Mouse (Mus musculus) forebrain, embryonic 14.5 days (tissue): ENCODE results near the gene Dennd6b. TPM values are rescaled to one million over a fixed set of nuclear protein-coding genes. Genes with fewer than 3 reads are reported as not detected.

Experiments used
- ATAC-seq: fragments of 200-750 bp; cut with Nextera tagmentation; 2 replicates; pipeline ENCODE4 v1.8.0; 2017; ENCODE audit warnings: mild to moderate bottlenecking, moderate library complexity
- DNase-seq: peaks from one replicate; pipeline ENCODE4 v3.0.0-alpha.2; 2015; ENCODE audit warnings: low spot score
- H3K27ac ChIP-seq: fragments of 300-500 bp; sonication (generic); 2 replicates; pipeline ENCODE4 v1.5.1; 2014; ENCODE audit warnings: low read depth, mild to moderate bottlenecking, control low read depth, low read length, moderate library complexity
- H3K27me3 ChIP-seq: fragments of 300-500 bp; sonication (generic); replicated peaks from 2 replicates; pipeline ENCODE4 v1.6.1; 2014; ENCODE audit warnings: low read length, control low read depth, mixed read lengths; ENCODE audit not compliant: control insufficient read depth, insufficient read depth
- H3K36me3 ChIP-seq: fragments of 300-500 bp; sonication (generic); 2 replicates; pipeline ENCODE4 v1.6.1; 2014; ENCODE audit warnings: low read length, control low read depth; ENCODE audit not compliant: control insufficient read depth, insufficient read depth
- H3K4me1 ChIP-seq: fragments of 300-500 bp; sonication (generic); 2 replicates; pipeline ENCODE4 v1.6.1; 2014; ENCODE audit warnings: antibody characterized with exemption, low read length, control low read depth; ENCODE audit not compliant: control insufficient read depth, insufficient read depth
- H3K4me2 ChIP-seq: fragments of 300-500 bp; sonication (generic); 2 replicates; pipeline ENCODE4 v1.6.1; 2014; ENCODE audit warnings: mild to moderate bottlenecking, control low read depth, low read length
- H3K4me3 ChIP-seq: fragments of 300-500 bp; sonication (generic); 2 replicates; pipeline ENCODE4 v1.5.1; 2014; ENCODE audit warnings: low read depth, low read length, control low read depth
- H3K9ac ChIP-seq: fragments of 300-500 bp; sonication (generic); 2 replicates; pipeline ENCODE4 v1.6.1; 2014; ENCODE audit warnings: mild to moderate bottlenecking, low read length, control low read depth, moderate library complexity
- H3K9me3 ChIP-seq: fragments of 300-500 bp; sonication (generic); replicated peaks from 2 replicates; pipeline ENCODE4 v1.6.1; 2016; ENCODE audit warnings: low read length, control low read depth, mixed read lengths; ENCODE audit not compliant: control insufficient read depth
- WGBS: fragments of 180-500 bp; shearing (Covaris S2); extraction: QIAGEN DNeasy Blood & Tissue Kit; methylation state at CpG from one replicate; pipeline ENCODE4 v1.1.7; 2014; 5-methylcytosine and 5-hydroxymethylcytosine counted together
- polyA plus RNA-seq: library from polyadenylated mRNA; unstranded; fragments of >200 nt; fragmentation: Nextera tagmentation; extraction: Ambion mirVana; gene quantifications from 2 replicates; pipeline ENCODE4 v1.2.1, GENCODE M21; 2014

Gene Dennd6b
- polyA plus RNA-seq, 1 experiment from 2014 or later: 39.0 TPM

GRCm38 (mm10) chr15:89172276-89172935 is 23.9 kb downstream of the Dennd6b start:
- H3K4me1 ChIP-seq: peaks cover 65% of the 10 kb centered on the region
- H3K27ac ChIP-seq: peak overlapping the region; percentile 78
- H3K4me3 ChIP-seq: peak overlapping the region; percentile 51
- 20% methylated on average over 17 of the region's 17 CpGs for WGBS
- no peaks in the 10 kb centered on the region for H3K9me3 ChIP-seq
- DNase-seq (no peak), ATAC-seq (no peak)
- H3K27me3 ChIP-seq: no peaks in the 10 kb centered on the region
- H3K36me3 ChIP-seq: peaks cover 27% of the 10 kb centered on the region
- H3K4me2 ChIP-seq: peak overlapping the region; percentile 100
- peak overlapping the region; percentile 75 for H3K9ac ChIP-seq

GRCm38 (mm10) chr15:89171526-89172051 is 24.7 kb downstream of the Dennd6b start:
- WGBS: 92% methylated on average over 5 of the region's 5 CpGs
- no peak overlapping the region for H3K27ac ChIP-seq
- no peak overlapping the region for H3K4me2 ChIP-seq
- H3K36me3 ChIP-seq: peaks cover 35% of the 10 kb centered on the region
- H3K9me3 ChIP-seq: no peaks in the 10 kb centered on the region
- no peak for ATAC-seq
- peaks cover 57% of the 10 kb centered on the region for H3K4me1 ChIP-seq
- H3K9ac ChIP-seq: no peak overlapping the region
- H3K4me3 ChIP-seq: no peak overlapping the region
- H3K27me3 ChIP-seq: no peaks in the 10 kb centered on the region
- DNase-seq: no peak

- Histone ChIP-seq H3K36me3 (peaks cover 50% of the 10 kb centered on the region), H3K9me3 (no peaks in the 10 kb centered on the region), H3K4me1 (peaks cover 44% of the 10 kb centered on the region), H3K27me3 (no peaks in the 10 kb centered on the region), H3K4me3 (no peak overlapping the region), H3K27ac (no peak overlapping the region), H3K4me2 (no peak overlapping the region), H3K9ac (no peak overlapping the region)
- ATAC-seq: no peak
- 65% methylated on average over 3 of the region's 3 CpGs for WGBS
- DNase-seq: no peak
Measured at GRCm38 (mm10) chr15:89170102-89170501, 26.2 kb downstream of the Dennd6b start.

- H3K9me3 ChIP-seq: no peaks in the 10 kb centered on the region
- H3K27ac ChIP-seq: peak overlapping the region; percentile 39
- peaks cover 57% of the 10 kb centered on the region for H3K36me3 ChIP-seq
- no peak overlapping the region for H3K4me2 ChIP-seq
- H3K27me3 ChIP-seq: no peaks in the 10 kb centered on the region
- peak overlapping the region; percentile 43; the same call in 1 of the 2 replicates for H3K9ac ChIP-seq
- H3K4me3 ChIP-seq: no peak overlapping the region
- DNase-seq (peak; percentile 89), ATAC-seq (peak; percentile 74)
- under 1% methylated on average over 10 of the region's 10 CpGs for WGBS
- peaks cover 37% of the 10 kb centered on the region for H3K4me1 ChIP-seq
Measured at GRCm38 (mm10) chr15:89169431-89169830, 26.9 kb downstream of the Dennd6b start.

- H3K9me3 ChIP-seq: no peaks in the 10 kb centered on the region
- 64% methylated on average over 10 of the region's 10 CpGs for WGBS
- H3K27me3 ChIP-seq: no peaks in the 10 kb centered on the region
- DNase-seq: no peak
- peaks cover 62% of the 10 kb centered on the region for H3K36me3 ChIP-seq
- no peak overlapping the region for H3K4me3 ChIP-seq
- H3K4me1 ChIP-seq: peaks cover 32% of the 10 kb centered on the region
- no peak for ATAC-seq
- peak overlapping the region; percentile 39; the same call in 1 of the 2 replicates for H3K27ac ChIP-seq
- H3K4me2 ChIP-seq: no peak overlapping the region
- peak overlapping the region; percentile 43; the same call in 1 of the 2 replicates for H3K9ac ChIP-seq
Measured at GRCm38 (mm10) chr15:89168922-89169321, 27.4 kb downstream of the Dennd6b start.

DNA sequence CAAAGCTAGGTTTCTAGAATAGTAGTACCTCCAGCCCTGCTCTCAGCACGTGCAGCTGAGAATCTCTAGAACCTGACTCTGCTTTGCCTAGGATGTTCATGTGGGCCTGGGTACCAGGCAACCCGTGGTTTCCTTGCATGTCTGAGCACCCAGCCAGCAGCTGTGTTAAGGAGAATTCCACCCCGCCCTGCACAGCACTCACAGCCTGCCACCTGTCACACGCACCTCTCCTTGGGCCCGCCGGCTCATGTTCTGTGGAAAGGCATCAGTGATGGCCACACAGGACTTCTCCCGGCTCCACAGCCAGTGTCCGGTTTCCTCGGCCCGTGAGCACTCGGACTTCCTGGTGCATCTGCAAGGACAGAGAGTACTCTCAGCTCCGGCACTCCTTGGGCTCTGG is 30.8 kb downstream of the Dennd6b start:
- Histone ChIP-seq H3K36me3 (peaks cover 96% of the 10 kb centered on the region), H3K27ac (no peak overlapping the region), H3K4me2 (no peak overlapping the region), H3K4me3 (no peak overlapping the region), H3K4me1 (peaks cover 13% of the 10 kb centered on the region), H3K27me3 (no peaks in the 10 kb centered on the region), H3K9ac (no peak overlapping the region), H3K9me3 (no peaks in the 10 kb centered on the region)
- WGBS: 95% methylated on average over 12 of the region's 12 CpGs
- DNase-seq: no peak
- no peak for ATAC-seq

DNA sequence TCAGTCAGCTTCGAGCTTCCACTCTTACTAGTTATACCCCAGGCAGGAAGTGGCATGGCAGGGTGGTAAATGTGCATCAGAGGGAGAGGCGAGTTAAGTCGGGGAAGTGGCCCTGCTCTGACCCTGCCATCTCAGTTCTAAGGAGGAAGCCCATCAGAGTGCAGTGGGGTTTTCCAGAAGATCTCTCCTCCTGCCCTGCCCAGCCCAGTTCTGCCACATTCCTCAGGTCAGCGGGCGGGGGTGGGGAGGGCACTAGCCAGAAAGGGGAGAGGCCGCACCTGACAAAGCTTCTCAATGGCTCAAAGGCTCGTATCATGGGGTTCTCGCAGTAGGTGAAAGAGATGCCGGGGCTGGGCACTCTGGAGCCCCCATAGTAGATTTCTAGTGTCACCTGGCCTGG is 34.9 kb downstream of the Dennd6b start:
- Histone ChIP-seq H3K4me3 (no peak overlapping the region), H3K9ac (no peak overlapping the region), H3K27ac (no peak overlapping the region), H3K4me1 (no peaks in the 10 kb centered on the region), H3K4me2 (no peak overlapping the region), H3K9me3 (no peaks in the 10 kb centered on the region), H3K36me3 (peaks cover 100% of the 10 kb centered on the region), H3K27me3 (no peaks in the 10 kb centered on the region)
- DNase-seq: no peak
- WGBS: 93% methylated on average over 9 of the region's 9 CpGs
- no peak for ATAC-seq

GRCm38 (mm10) chr15:89158516-89158915 is 37.8 kb downstream of the Dennd6b start:
- WGBS: 94% methylated on average over 16 of the region's 16 CpGs
- Histone ChIP-seq H3K9ac (no peak overlapping the region), H3K4me2 (no peak overlapping the region), H3K4me1 (no peaks in the 10 kb centered on the region), H3K27me3 (no peaks in the 10 kb centered on the region), H3K9me3 (no peaks in the 10 kb centered on the region), H3K36me3 (peaks cover 100% of the 10 kb centered on the region), H3K4me3 (no peak overlapping the region), H3K27ac (no peak overlapping the region)
- DNase-seq (no peak), ATAC-seq (no peak)

- peak; percentile 56; the same call in 1 of the 2 replicates for ATAC-seq
- WGBS: 67% methylated on average over 7 of the region's 7 CpGs
- Histone ChIP-seq H3K4me2 (no peak overlapping the region), H3K36me3 (peaks cover 98% of the 10 kb centered on the region), H3K4me1 (no peaks in the 10 kb centered on the region), H3K27me3 (no peaks in the 10 kb centered on the region), H3K9me3 (no peaks in the 10 kb centered on the region), H3K27ac (no peak overlapping the region), H3K9ac (no peak overlapping the region), H3K4me3 (no peak overlapping the region)
- DNase-seq: peak; percentile 85
Measured at GRCm38 (mm10) chr15:89157954-89158353, 38.3 kb downstream of the Dennd6b start.
